Mouse (Mus musculus): ENCODE measurements around the gene Rcvrn. TPM values are rescaled to one million over a fixed set of nuclear protein-coding genes. Genes with fewer than 3 reads are reported as not detected.

Gene Rcvrn
- polyA plus RNA-seq, 1 experiment from 2014 or later = not detected

DNA sequence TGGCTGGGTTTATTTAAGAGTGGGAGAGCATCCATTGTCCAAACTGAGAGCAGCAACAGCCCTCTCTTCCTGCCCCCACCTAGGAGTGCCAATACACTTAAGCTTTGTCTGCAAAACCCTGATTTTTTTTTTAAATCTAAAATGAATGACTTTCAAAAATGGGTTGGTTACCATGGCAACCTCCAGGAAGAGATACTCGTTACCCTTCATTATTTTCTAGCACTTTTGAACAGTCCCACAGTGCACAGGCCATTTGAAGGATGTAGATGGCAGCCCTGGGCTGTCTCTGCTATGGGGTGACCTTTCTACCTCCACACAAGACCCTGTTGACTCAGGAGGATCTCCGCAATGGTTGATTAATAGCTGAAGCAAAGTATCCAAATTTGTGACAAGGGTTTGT, 9.0 kb upstream of the Rcvrn start:
- Histone ChIP-seq H3K27ac (ENCODE audit: low read length) (no peak overlapping the region), H3K9ac (ENCODE audit: low read length) (no peak overlapping the region), H3K4me1 (replicated peaks; ENCODE audit: control insufficient read depth, insufficient read depth, low read length) (no peaks in the 10 kb centered on the region), H3K27me3 (ENCODE audit: control insufficient read depth, insufficient read depth, low read depth, low read length) (no peaks in the 10 kb centered on the region), H3K4me3 (ENCODE audit: low read length) (no peak overlapping the region), H3K36me3 (ENCODE audit: control insufficient read depth, insufficient read depth, low read length) (no peaks in the 10 kb centered on the region), H3K9me3 (ENCODE audit: control insufficient read depth, low read length) (no peaks in the 10 kb centered on the region), H3K4me2 (ENCODE audit: low read depth, low read length) (no peak overlapping the region)
- 65% methylated on average over 2 of the region's 2 CpGs for WGBS
- no peak for ATAC-seq (ENCODE audit: low read depth)

DNA sequence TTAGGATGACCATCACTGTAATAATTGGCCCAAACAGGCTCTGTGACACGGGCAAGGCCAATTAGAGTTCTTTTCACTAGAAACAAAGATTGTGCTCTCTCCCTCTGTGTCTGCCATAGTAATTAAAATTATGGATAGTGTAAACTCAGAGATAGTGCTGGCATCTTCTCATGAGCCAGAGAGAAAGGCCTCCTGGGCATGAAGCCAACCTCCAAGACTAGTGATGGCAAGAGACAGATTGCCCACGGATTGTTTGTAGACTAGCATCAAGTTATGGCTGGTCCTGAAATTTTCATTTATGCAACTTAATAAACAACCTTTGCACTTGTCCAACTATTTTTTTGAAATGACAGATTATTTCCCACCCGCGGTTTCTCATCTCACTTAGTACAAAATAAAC, 17.9 kb downstream of the Rcvrn start:
- no peaks in the 10 kb centered on the region for H3K4me1 ChIP-seq (replicated peaks; ENCODE audit: control insufficient read depth, insufficient read depth, low read length)
- H3K9ac ChIP-seq (ENCODE audit: low read length) = no peak overlapping the region
- no peaks in the 10 kb centered on the region for H3K36me3 ChIP-seq (ENCODE audit: control insufficient read depth, insufficient read depth, low read length)
- H3K4me2 ChIP-seq (ENCODE audit: low read depth, low read length) = no peak overlapping the region
- H3K27me3 ChIP-seq (ENCODE audit: control insufficient read depth, insufficient read depth, low read depth, low read length) = no peaks in the 10 kb centered on the region
- H3K9me3 ChIP-seq (ENCODE audit: control insufficient read depth, low read length) = no peaks in the 10 kb centered on the region
- WGBS = 58% methylated on average over 4 of the region's 4 CpGs
- ATAC-seq (ENCODE audit: low read depth) = no peak
- no peak overlapping the region for H3K27ac ChIP-seq (ENCODE audit: low read length)
- H3K4me3 ChIP-seq (ENCODE audit: low read length) = no peak overlapping the region

DNA sequence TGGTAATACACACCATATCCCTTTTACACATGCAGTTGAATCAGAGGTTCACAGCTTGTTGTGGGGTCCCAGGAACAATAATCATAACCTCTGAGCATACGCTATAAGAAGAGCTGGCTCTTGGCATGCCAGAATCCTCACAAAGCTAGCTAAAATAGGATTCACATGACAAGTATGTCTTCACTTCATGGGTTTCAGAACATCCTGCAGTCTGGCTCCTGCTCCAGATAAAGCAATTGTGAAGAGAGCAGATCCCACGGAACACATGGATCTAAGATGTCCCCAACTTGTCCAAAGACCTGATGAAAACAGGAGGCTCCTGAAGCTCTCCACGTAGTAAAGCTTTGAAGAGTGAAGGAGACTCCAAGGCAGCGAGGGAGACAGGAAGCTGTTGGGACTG, 20.3 kb downstream of the Rcvrn start:
- H3K27me3 ChIP-seq (ENCODE audit: control insufficient read depth, insufficient read depth, low read depth, low read length) = no peaks in the 10 kb centered on the region
- H3K4me2 ChIP-seq (ENCODE audit: low read depth, low read length) = no peak overlapping the region
- ATAC-seq (ENCODE audit: low read depth) = no peak
- no peaks in the 10 kb centered on the region for H3K36me3 ChIP-seq (ENCODE audit: control insufficient read depth, insufficient read depth, low read length)
- 81% methylated on average over 4 of the region's 4 CpGs for WGBS
- no peak overlapping the region for H3K9ac ChIP-seq (ENCODE audit: low read length)
- no peaks in the 10 kb centered on the region for H3K9me3 ChIP-seq (ENCODE audit: control insufficient read depth, low read length)
- no peak overlapping the region for H3K4me3 ChIP-seq (ENCODE audit: low read length)
- no peak overlapping the region for H3K27ac ChIP-seq (ENCODE audit: low read length)
- H3K4me1 ChIP-seq (replicated peaks; ENCODE audit: control insufficient read depth, insufficient read depth, low read length) = no peaks in the 10 kb centered on the region

DNA sequence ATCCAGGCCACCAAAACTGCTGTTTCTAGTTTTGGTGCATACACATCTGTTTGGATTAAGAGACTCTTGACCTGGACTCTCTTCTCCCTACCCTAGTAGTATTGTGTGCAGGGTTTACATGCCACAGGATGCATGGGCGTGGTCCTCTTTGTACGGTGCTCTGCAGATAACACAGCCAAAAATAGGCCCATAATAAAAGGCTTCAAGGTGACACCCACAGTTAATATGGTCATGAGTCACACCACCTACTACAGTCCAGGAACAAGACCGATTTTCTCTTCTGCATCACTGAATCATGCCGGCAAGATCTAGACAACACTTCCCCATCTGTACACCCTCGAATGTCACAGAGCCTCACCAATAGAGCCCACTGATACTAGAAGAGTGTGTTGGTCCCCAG, 26.4 kb downstream of the Rcvrn start:
- Histone ChIP-seq H3K27me3 (ENCODE audit: control insufficient read depth, insufficient read depth, low read depth, low read length) (no peaks in the 10 kb centered on the region), H3K9ac (ENCODE audit: low read length) (no peak overlapping the region), H3K9me3 (ENCODE audit: control insufficient read depth, low read length) (no peaks in the 10 kb centered on the region), H3K27ac (ENCODE audit: low read length) (no peak overlapping the region), H3K36me3 (ENCODE audit: control insufficient read depth, insufficient read depth, low read length) (no peaks in the 10 kb centered on the region), H3K4me1 (replicated peaks; ENCODE audit: control insufficient read depth, insufficient read depth, low read length) (no peaks in the 10 kb centered on the region), H3K4me2 (ENCODE audit: low read depth, low read length) (no peak overlapping the region), H3K4me3 (ENCODE audit: low read length) (no peak overlapping the region)
- no peak for ATAC-seq (ENCODE audit: low read depth)
- WGBS = 83% methylated on average over 5 of the region's 5 CpGs

DNA sequence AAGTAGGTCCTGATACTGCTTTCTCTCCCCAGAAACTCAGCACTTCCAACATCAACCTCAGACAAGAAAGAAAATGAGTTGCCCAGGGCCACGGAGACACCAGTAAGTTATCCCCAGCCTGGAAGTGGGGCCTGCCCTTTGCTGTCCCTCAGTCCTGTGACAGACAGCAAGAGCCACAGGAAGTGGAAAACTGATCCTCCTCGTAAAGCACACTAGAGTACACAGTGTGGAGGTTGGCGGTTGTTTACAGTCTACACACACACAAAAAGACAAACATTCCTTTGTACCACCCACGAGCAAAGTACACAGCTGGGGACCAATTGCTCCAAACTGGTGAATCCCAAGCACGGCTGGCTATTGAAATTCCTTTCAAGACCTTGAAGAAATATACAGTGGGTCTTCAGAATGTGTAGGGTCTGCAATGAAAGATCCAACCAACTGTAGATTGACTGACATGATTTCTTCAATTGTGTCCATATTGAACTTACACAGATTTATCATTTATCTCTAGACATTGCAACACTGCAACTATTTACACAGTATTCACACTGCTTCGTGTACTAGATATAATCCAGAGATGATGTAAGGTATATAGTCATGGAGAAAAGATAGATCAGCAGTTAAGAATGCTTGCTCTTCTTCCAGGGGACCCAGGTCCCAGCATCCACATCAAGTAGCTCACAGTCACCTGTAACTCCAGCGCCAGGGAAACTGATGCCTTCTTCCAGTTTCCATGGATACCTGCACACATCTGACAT, 27.5 kb downstream of the Rcvrn start:
- Histone ChIP-seq H3K4me3 (ENCODE audit: low read length) (no peak overlapping the region), H3K9ac (ENCODE audit: low read length) (no peak overlapping the region), H3K4me2 (ENCODE audit: low read depth, low read length) (no peak overlapping the region), H3K9me3 (ENCODE audit: control insufficient read depth, low read length) (no peaks in the 10 kb centered on the region), H3K4me1 (replicated peaks; ENCODE audit: control insufficient read depth, insufficient read depth, low read length) (no peaks in the 10 kb centered on the region), H3K27ac (ENCODE audit: low read length) (no peak overlapping the region), H3K36me3 (ENCODE audit: control insufficient read depth, insufficient read depth, low read length) (no peaks in the 10 kb centered on the region), H3K27me3 (ENCODE audit: control insufficient read depth, insufficient read depth, low read depth, low read length) (no peaks in the 10 kb centered on the region)
- 0 out of 2 replicates have a peak, but pooled peaks have one; percentile 34 for ATAC-seq (ENCODE audit: low read depth)
- 35% methylated on average over 7 of the region's 7 CpGs for WGBS

DNA sequence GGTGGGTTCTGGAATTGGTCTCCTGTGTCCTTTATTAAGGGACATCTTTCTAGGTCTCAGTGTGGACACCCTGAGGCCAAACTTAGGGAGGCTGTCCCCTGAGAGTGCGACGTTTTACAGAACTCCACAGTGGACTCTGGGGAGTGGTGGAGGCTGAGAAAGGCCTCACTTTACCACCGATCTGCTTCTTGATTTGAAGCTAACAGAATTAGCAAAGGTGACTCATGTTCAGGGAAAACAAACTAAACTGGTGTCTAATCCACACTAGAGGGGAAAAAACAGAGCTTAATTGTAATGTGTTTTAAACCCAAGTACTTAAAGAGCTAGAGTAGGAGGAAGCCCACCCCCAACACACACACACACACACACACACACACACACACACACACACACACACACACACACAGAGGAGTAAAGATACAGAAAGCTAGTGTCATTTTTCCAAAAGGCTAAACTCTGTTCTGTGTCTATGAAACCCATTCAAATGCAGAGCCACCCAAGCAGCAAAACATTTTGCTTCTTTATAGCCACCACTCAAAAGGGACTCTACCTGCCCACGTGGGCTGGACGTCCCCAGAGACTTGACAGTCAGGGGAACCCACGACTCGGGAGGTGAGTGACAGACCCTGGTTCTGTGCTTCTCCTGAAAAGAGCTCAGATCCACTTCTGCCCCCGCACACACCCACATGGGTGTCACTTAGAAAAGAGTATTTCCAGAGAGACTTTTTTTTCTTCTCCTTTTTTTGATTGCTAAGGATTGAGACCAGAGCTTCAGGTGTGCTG, 28.3 kb downstream of the Rcvrn start:
- no peak overlapping the region for H3K9ac ChIP-seq (ENCODE audit: low read length)
- H3K27ac ChIP-seq (ENCODE audit: low read length) = no peak overlapping the region
- H3K4me3 ChIP-seq (ENCODE audit: low read length) = no peak overlapping the region
- no peaks in the 10 kb centered on the region for H3K36me3 ChIP-seq (ENCODE audit: control insufficient read depth, insufficient read depth, low read length)
- no peak for ATAC-seq (ENCODE audit: low read depth)
- no peaks in the 10 kb centered on the region for H3K9me3 ChIP-seq (ENCODE audit: control insufficient read depth, low read length)
- H3K27me3 ChIP-seq (ENCODE audit: control insufficient read depth, insufficient read depth, low read depth, low read length) = no peaks in the 10 kb centered on the region
- no peak overlapping the region for H3K4me2 ChIP-seq (ENCODE audit: low read depth, low read length)
- WGBS = 63% methylated on average over 8 of the region's 8 CpGs
- H3K4me1 ChIP-seq (replicated peaks; ENCODE audit: control insufficient read depth, insufficient read depth, low read length) = no peaks in the 10 kb centered on the region

DNA sequence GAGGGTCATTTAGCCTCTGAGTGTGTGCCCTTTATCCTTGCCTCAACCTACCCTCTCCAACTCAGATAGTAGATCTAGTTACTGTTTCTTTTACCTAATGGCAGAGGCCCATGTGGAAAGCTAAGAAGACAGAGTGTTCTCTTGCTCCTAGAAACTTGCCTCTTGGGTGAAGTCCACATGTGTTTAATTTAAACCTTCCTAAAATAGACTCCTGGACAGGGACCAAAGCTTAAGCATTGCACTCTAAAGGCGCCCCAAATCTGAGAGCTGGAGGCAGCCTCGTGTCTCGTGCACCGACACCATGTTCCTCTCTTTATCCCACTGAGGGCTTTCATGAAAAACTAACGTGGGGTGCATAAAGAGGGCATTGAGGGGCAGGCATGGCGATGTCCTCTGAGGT, 32.0 kb downstream of the Rcvrn start:
- no peaks in the 10 kb centered on the region for H3K4me1 ChIP-seq (replicated peaks; ENCODE audit: control insufficient read depth, insufficient read depth, low read length)
- no peaks in the 10 kb centered on the region for H3K36me3 ChIP-seq (ENCODE audit: control insufficient read depth, insufficient read depth, low read length)
- no peak overlapping the region for H3K9ac ChIP-seq (ENCODE audit: low read length)
- WGBS = 65% methylated on average over 6 of the region's 6 CpGs
- no peak overlapping the region for H3K27ac ChIP-seq (ENCODE audit: low read length)
- no peak overlapping the region for H3K4me2 ChIP-seq (ENCODE audit: low read depth, low read length)
- H3K27me3 ChIP-seq (ENCODE audit: control insufficient read depth, insufficient read depth, low read depth, low read length) = no peaks in the 10 kb centered on the region
- H3K9me3 ChIP-seq (ENCODE audit: control insufficient read depth, low read length) = no peaks in the 10 kb centered on the region
- ATAC-seq (ENCODE audit: low read depth) = no peak; the same call in 1 of the 2 replicates
- H3K4me3 ChIP-seq (ENCODE audit: low read length) = no peak overlapping the region

DNA sequence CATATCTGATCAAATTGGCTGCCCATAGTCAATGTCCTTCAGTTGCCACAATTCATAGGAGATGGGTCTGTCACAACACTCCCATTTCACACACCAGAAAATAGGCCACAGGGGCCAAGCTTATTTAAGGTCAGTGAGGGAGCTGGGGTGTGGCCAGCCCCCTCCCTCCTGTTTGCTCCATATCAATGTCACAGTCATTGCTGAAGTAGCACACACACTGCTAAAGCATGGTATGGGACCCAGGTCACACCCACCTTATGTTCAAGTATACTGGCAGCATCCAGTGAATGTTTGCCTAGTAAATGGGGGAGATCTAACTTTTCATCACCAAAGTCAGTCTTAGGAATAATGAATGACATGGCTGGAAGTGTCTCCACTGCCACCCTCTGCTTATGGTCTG, 33.6 kb downstream of the Rcvrn start:
- H3K4me3 ChIP-seq (ENCODE audit: low read length) = no peak overlapping the region
- no peaks in the 10 kb centered on the region for H3K4me1 ChIP-seq (replicated peaks; ENCODE audit: control insufficient read depth, insufficient read depth, low read length)
- H3K9ac ChIP-seq (ENCODE audit: low read length) = no peak overlapping the region
- no peaks in the 10 kb centered on the region for H3K36me3 ChIP-seq (ENCODE audit: control insufficient read depth, insufficient read depth, low read length)
- H3K4me2 ChIP-seq (ENCODE audit: low read depth, low read length) = no peak overlapping the region
- ATAC-seq (ENCODE audit: low read depth) = no peak
- no peaks in the 10 kb centered on the region for H3K27me3 ChIP-seq (ENCODE audit: control insufficient read depth, insufficient read depth, low read depth, low read length)
- H3K27ac ChIP-seq (ENCODE audit: low read length) = no peak overlapping the region
- H3K9me3 ChIP-seq (ENCODE audit: control insufficient read depth, low read length) = no peaks in the 10 kb centered on the region

DNA sequence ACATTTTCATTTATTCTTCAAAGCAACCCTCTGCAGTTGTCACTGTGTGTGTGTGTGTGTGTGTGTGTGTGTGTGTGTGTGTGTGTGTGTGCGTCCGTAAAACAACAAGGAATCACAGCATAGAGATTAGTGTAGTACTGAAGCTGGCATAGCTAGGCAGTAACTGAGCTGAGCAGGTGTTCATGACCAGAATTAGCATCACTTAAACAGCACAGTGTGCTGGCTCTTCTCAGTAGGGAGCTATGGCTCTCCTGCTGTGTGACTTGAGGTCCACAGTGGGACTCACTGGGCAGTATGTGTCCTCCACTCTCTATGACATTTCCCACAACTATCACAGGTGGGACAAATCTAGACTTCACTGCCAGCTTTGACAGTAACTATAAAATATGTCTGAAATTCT, 35.9 kb downstream of the Rcvrn start:
- H3K27ac ChIP-seq (ENCODE audit: low read length) = no peak overlapping the region
- H3K36me3 ChIP-seq (ENCODE audit: control insufficient read depth, insufficient read depth, low read length) = no peaks in the 10 kb centered on the region
- no peak overlapping the region for H3K4me3 ChIP-seq (ENCODE audit: low read length)
- ATAC-seq (ENCODE audit: low read depth) = no peak
- H3K9me3 ChIP-seq (ENCODE audit: control insufficient read depth, low read length) = no peaks in the 10 kb centered on the region
- no peaks in the 10 kb centered on the region for H3K27me3 ChIP-seq (ENCODE audit: control insufficient read depth, insufficient read depth, low read depth, low read length)
- H3K4me1 ChIP-seq (replicated peaks; ENCODE audit: control insufficient read depth, insufficient read depth, low read length) = no peaks in the 10 kb centered on the region
- no peak overlapping the region for H3K9ac ChIP-seq (ENCODE audit: low read length)
- no peak overlapping the region for H3K4me2 ChIP-seq (ENCODE audit: low read depth, low read length)
- 79% methylated on average over 2 of the region's 2 CpGs for WGBS
